Mouse (Mus musculus) kidney, embryonic 15.5 days (tissue): ENCODE measurements around the gene Polr2j. TPM values are rescaled to one million over a fixed set of nuclear protein-coding genes. Genes with fewer than 3 reads are reported as not detected.
A peak's percentile ranks its signal among the peaks of the same experiment; 100 is the strongest.
"Not testable (repeated sequence)": the region's sequence is repeated elsewhere in the genome, so short reads cannot be mapped to it uniquely, and the experiment has no call there.

ENCODE experiments used
- ATAC-seq: fragments of 200-750 bp; cut with Nextera tagmentation; replicated peaks from 2 replicates; pipeline ENCODE4 v1.8.0; 2017; ENCODE audit warnings: moderate TSS enrichment; ENCODE audit not compliant: low FRiP score
- H3K27ac ChIP-seq: fragments of 300-500 bp; sonication (generic); 2 replicates; pipeline ENCODE4 v1.5.1; 2015; ENCODE audit warnings: mild to moderate bottlenecking, inconsistent platforms
- H3K27me3 ChIP-seq: fragments of 300-500 bp; sonication (generic); 2 replicates; pipeline ENCODE4 v1.6.1; 2015; ENCODE audit warnings: inconsistent platforms
- H3K36me3 ChIP-seq: fragments of 300-500 bp; sonication (generic); 2 replicates; pipeline ENCODE4 v1.6.1; 2015; ENCODE audit warnings: inconsistent platforms
- H3K4me1 ChIP-seq: fragments of 300-500 bp; sonication (generic); 2 replicates; pipeline ENCODE4 v1.6.1; 2015; ENCODE audit warnings: inconsistent platforms
- H3K4me2 ChIP-seq: fragments of 300-500 bp; sonication (generic); 2 replicates; pipeline ENCODE4 v1.6.1; 2015; ENCODE audit warnings: moderate library complexity, mild to moderate bottlenecking, inconsistent platforms
- H3K4me3 ChIP-seq: fragments of 300-500 bp; sonication (generic); replicated peaks from 2 replicates; pipeline ENCODE4 v1.5.1; 2015; ENCODE audit warnings: mild to moderate bottlenecking, inconsistent platforms
- H3K9ac ChIP-seq: fragments of 300-500 bp; sonication (generic); 2 replicates; pipeline ENCODE4 v1.6.1; 2015; ENCODE audit warnings: mild to moderate bottlenecking, inconsistent platforms
- H3K9me3 ChIP-seq: fragments of 300-500 bp; sonication (generic); replicated peaks from 2 replicates; pipeline ENCODE4 v1.6.1; 2016; ENCODE audit warnings: inconsistent platforms
- WGBS: fragments of 180-500 bp; shearing (Covaris S2); methylation state at CpG from one replicate; pipeline ENCODE4 v1.1.7; 2015; ENCODE audit warnings: mixed read lengths; 5-methylcytosine and 5-hydroxymethylcytosine counted together
- polyA plus RNA-seq: library from polyadenylated mRNA; unstranded; fragments of >200 nt; fragmentation: Nextera tagmentation; extraction: Ambion mirVana; gene quantifications from 2 replicates; pipeline ENCODE4 v1.2.1, GENCODE M21; 2015

Polr2j gene
- polyA plus RNA-seq, 1 experiment from 2014 or later, result 249 TPM

- not testable (repeated sequence) for H3K4me3 ChIP-seq, H3K27me3 ChIP-seq, H3K27ac ChIP-seq, ATAC-seq, H3K9ac ChIP-seq, H3K9me3 ChIP-seq, H3K36me3 ChIP-seq, H3K4me2 ChIP-seq
- WGBS, result 46% methylated on average over 4 of the region's 4 CpGs
- peaks cover 25% of the 10 kb centered on the region for H3K4me1 ChIP-seq
Measured at GRCm38 (mm10) chr5:136113546-136113945, 2.9 kb upstream of the Polr2j start.

DNA sequence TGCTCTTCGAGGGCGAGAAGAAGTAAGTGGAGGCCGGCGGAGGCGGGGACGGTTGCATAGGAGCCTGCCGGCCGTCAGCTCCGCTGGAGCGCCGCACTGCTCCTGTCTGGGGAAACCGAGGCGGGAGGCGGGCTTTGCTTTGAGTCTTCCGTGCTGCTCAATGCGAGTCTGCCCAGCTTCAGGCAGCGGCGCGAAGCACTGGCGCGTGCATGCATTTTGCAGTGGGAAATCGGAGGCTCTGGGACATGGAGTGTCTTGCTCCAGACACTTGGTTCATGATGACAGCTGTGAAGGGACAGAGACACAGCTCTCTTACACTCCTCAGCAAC, 317 bp downstream of the Polr2j start:
- peaks cover 26% of the 10 kb centered on the region for H3K36me3 ChIP-seq
- no peaks in the 10 kb centered on the region for H3K9me3 ChIP-seq
- peak overlapping the region; percentile 91 for H3K9ac ChIP-seq
- peak overlapping the region; percentile 79 for H3K27ac ChIP-seq
- peak; percentile 56 for ATAC-seq
- no peaks in the 10 kb centered on the region for H3K27me3 ChIP-seq
- H3K4me3 ChIP-seq, result peak overlapping the region; percentile 90
- peaks cover 26% of the 10 kb centered on the region for H3K4me1 ChIP-seq
- H3K4me2 ChIP-seq, result peak overlapping the region; percentile 92
- under 1% methylated on average over 22 of the region's 22 CpGs for WGBS

DNA sequence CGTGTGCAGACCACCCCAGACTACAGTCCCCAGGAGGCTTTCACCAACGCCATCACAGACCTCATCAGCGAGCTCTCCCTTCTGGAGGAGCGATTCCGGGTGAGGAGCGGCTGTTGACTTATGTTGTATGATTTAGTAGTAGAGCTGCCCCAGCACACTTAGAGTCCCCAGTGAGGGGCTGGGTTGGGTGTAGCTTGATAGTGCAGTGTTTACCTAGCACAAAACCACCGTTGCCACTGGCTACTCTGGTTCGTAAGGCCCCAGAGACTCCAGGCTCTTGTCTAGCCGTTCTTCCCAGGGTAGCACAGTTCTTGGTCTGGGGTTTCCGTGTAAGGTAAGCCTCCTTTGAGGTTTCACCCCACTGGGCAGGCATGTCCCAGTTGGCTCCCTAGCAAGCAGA, 5.7 kb downstream of the Polr2j start:
- Histone ChIP-seq H3K36me3 (peaks cover 79% of the 10 kb centered on the region), H3K9ac (no peak overlapping the region), H3K4me3 (no peak overlapping the region), H3K4me2 (no peak overlapping the region), H3K4me1 (peaks cover 15% of the 10 kb centered on the region), H3K9me3 (no peaks in the 10 kb centered on the region), H3K27me3 (no peaks in the 10 kb centered on the region), H3K27ac (no peak overlapping the region)
- 83% methylated on average over 10 of the region's 10 CpGs for WGBS
- ATAC-seq, result no peak

DNA sequence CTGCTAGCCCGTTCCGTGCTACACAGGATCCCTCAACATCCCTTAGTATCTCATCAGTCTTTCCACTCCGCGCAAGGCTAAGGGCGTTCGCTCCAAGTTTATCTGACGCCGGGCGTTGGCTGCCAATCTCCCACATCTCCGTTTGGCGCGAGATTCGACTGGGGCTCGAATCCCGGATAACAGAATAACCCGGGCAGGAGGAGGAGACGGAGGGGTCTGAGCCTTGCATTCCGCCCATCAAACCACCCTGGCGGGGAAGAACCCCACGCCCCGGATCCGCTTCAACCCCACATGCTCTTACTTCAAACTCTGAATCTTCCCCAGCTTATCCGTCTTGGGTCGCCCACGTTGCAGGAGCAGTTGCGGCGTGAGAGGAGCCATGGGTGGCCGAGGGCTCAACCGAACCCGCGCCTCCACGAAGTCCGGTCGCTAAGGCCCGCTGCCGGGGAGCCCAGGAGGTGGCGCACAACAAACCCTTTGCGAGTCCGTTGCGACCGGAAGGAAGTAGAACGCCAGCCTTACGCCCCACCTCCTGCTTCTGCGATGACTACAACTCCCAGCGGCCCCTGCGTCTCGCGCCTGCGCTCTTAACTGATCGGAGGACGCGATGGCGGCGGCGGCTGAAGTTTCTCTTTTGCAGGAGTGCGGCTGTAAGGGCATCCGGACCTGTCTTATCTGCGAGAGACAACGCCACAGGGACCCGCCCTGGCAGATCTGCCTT, 19.3 kb downstream of the Polr2j start, which contains the start of the genes Lrwd1 and Alkbh4:
Gene Lrwd1 (minus strand): TSS at position 504 of the 721 bp plus-strand sequence.
Gene Alkbh4 (plus strand): TSS at position 576 of the 721 bp plus-strand sequence.
- peaks cover 44% of the 10 kb centered on the region for H3K36me3 ChIP-seq
- H3K4me3 ChIP-seq, result peak within 1 kb of the TSS; percentile 73
- peak; percentile 93 for ATAC-seq
- peak within 1 kb of the TSS; percentile 79 for H3K9ac ChIP-seq
- H3K9me3 ChIP-seq, result no peaks in the 10 kb centered on the region
- no peaks in the 10 kb centered on the region for H3K27me3 ChIP-seq
- H3K4me1 ChIP-seq, result peaks cover 22% of the 10 kb centered on the region
- H3K27ac ChIP-seq, result peak within 1 kb of the TSS; percentile 84
- peak within 1 kb of the TSS; percentile 71 for H3K4me2 ChIP-seq
- under 1% methylated on average over 60 of the region's 60 CpGs for WGBS

- 5% methylated on average over 20 of the region's 20 CpGs for WGBS
- no peaks in the 10 kb centered on the region for H3K9me3 ChIP-seq
- peak overlapping the region; percentile 79 for H3K9ac ChIP-seq
- peaks cover 22% of the 10 kb centered on the region for H3K4me1 ChIP-seq
- H3K4me3 ChIP-seq, result peak overlapping the region; percentile 73
- peak overlapping the region; percentile 84 for H3K27ac ChIP-seq
- H3K36me3 ChIP-seq, result peaks cover 48% of the 10 kb centered on the region
- H3K4me2 ChIP-seq, result peak overlapping the region; percentile 71
- no peak for ATAC-seq
- H3K27me3 ChIP-seq, result no peaks in the 10 kb centered on the region
Measured at GRCm38 (mm10) chr5:136136292-136136990, 20.0 kb downstream of the Polr2j start.

GRCm38 (mm10) chr5:136137658-136138274, 21.3 kb downstream of the Polr2j start:
- Histone ChIP-seq H3K9ac (no peak overlapping the region), H3K9me3 (no peaks in the 10 kb centered on the region), H3K27me3 (no peaks in the 10 kb centered on the region), H3K4me1 (peaks cover 22% of the 10 kb centered on the region), H3K27ac (no peak overlapping the region), H3K4me2 (no peak overlapping the region), H3K4me3 (no peak overlapping the region), H3K36me3 (peaks cover 49% of the 10 kb centered on the region)
- WGBS, result 81% methylated on average over 13 of the region's 13 CpGs
- no peak for ATAC-seq

- no peak overlapping the region for H3K4me2 ChIP-seq
- 94% methylated on average over 13 of the region's 13 CpGs for WGBS
- no peaks in the 10 kb centered on the region for H3K9me3 ChIP-seq
- no peak overlapping the region for H3K4me3 ChIP-seq
- H3K4me1 ChIP-seq, result peaks cover 22% of the 10 kb centered on the region
- peaks cover 45% of the 10 kb centered on the region for H3K36me3 ChIP-seq
- no peak for ATAC-seq
- H3K27me3 ChIP-seq, result no peaks in the 10 kb centered on the region
- no peak overlapping the region for H3K9ac ChIP-seq
- no peak overlapping the region for H3K27ac ChIP-seq
Measured at GRCm38 (mm10) chr5:136139393-136139792, 23.0 kb downstream of the Polr2j start.

DNA sequence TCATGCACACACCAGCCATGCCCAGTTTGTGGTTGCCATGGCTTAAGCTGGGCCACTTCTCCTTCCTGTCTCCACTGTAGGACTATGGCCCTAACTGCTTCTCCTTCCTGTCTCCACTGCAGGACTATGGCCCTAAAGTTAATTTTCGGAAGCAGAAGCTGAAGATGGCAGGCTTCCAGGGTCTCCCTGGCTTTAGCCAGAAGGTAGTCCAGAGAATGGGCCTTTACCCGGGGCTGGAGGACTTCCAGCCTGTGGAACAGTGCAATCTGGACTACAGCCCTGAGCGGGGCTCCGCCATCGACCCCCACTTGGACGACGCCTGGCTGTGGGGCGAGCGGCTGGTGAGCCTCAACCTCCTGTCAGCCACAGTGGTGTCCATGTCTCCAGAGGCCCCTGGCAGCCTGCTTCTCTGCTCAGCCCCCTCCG, 23.6 kb downstream of the Polr2j start:
- ATAC-seq, result no peak
- peaks cover 15% of the 10 kb centered on the region for H3K4me1 ChIP-seq

GRCm38 (mm10) chr5:136142746-136143145, 26.3 kb downstream of the Polr2j start:
- H3K27me3 ChIP-seq, result no peaks in the 10 kb centered on the region
- 84% methylated on average over 5 of the region's 5 CpGs for WGBS
- H3K4me1 ChIP-seq, result peaks cover under 1% of the 10 kb centered on the region; the same call in 1 of the 2 replicates
- H3K36me3 ChIP-seq, result peaks cover 45% of the 10 kb centered on the region
- H3K4me2 ChIP-seq, result no peak overlapping the region
- no peak for ATAC-seq
- no peak overlapping the region for H3K9ac ChIP-seq
- H3K4me3 ChIP-seq, result no peak overlapping the region
- H3K27ac ChIP-seq, result no peak overlapping the region
- H3K9me3 ChIP-seq, result no peaks in the 10 kb centered on the region

More for the DNA sequence above, 23.6 kb downstream of the Polr2j start:
- Histone ChIP-seq H3K27ac (no peak overlapping the region), H3K4me3 (no peak overlapping the region), H3K36me3 (peaks cover 45% of the 10 kb centered on the region), H3K4me2 (no peak overlapping the region), H3K9ac (no peak overlapping the region), H3K27me3 (no peaks in the 10 kb centered on the region), H3K9me3 (no peaks in the 10 kb centered on the region)
- 92% methylated on average over 10 of the region's 10 CpGs for WGBS

DNA sequence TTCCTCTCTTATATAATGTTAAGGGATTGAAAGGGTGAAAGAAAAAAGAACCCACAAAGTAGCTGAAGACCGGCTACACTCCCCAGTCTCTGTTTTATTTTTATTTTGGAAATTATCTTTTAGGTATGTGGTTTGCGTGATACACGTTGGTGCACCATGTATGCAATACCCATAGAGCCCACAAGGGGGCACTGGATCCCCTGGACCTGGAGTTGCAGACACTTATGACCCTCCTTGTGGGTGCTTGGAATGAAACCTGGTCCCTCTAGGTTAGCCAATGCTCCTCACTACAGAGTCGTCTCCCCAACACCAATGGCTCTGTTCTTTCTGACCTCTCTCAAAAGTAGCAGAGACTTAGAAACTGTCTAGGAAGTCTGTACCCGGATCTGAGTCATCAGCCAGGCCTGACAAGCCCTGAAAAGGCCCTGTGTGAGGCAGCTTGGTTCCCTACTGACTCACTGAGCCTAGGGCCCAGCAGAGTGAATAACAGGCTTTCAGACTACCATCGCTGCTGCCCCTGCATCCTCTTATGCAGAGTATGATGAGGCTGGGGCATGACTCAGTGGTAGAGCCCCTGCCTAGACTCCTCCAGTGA, 26.8 kb downstream of the Polr2j start:
- no peak overlapping the region for H3K4me2 ChIP-seq
- H3K4me3 ChIP-seq, result no peak overlapping the region
- no peak for ATAC-seq
- no peaks in the 10 kb centered on the region for H3K27me3 ChIP-seq
- no peak overlapping the region for H3K9ac ChIP-seq
- no peaks in the 10 kb centered on the region for H3K9me3 ChIP-seq
- H3K36me3 ChIP-seq, result peaks cover 45% of the 10 kb centered on the region
- 93% methylated on average over 6 of the region's 6 CpGs for WGBS
- H3K27ac ChIP-seq, result no peak overlapping the region
- no peaks in the 10 kb centered on the region for H3K4me1 ChIP-seq

DNA sequence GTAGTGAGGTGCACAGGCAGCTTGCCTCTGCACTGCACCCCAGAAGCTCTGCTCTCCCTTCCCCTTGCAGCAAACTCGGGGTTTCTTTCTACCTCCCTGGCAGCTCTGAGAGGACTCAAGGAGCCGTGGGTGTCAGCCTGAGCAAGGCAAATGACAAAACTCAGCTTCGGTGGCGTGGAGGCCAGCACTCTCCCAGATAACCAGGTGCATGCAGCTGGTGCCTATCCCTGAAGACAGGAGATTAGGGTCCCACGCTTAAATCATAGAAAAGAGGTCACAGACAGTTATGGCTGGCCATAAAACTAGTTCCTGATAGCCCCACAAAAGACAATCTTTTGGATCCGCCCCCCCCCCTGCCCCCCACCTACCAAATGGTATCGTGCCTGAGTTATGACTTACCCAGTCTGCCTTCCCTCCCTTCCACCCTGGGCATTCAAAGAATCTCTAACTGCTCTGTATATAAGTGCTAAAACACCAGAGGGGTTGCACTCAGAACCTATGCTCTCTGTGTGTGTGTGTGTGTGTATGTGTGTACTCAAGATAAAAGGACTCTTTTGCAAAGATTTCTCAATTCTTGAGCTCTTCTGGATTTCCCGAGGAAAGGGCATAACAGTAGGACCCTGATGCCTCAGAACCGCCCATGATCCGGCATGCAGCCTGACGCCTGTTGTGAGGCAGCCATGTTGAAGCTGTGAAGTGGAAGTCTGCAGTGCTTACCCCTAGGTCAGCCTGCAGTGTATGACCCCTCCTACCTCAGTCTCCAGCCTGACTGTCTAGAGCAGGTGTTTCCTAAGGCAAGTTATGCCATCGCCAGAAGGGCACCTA, 28.4 kb downstream of the Polr2j start:
- Histone ChIP-seq H3K36me3 (peaks cover 30% of the 10 kb centered on the region), H3K4me3 (no peak overlapping the region), H3K27me3 (no peaks in the 10 kb centered on the region), H3K27ac (no peak overlapping the region), H3K9ac (no peak overlapping the region), H3K9me3 (no peaks in the 10 kb centered on the region), H3K4me2 (no peak overlapping the region), H3K4me1 (no peaks in the 10 kb centered on the region)
- 34% methylated on average over 12 of the region's 12 CpGs for WGBS
- ATAC-seq, result no peak
